Mouse (Mus musculus): ENCODE results near the gene Fam189a1.

DNA sequence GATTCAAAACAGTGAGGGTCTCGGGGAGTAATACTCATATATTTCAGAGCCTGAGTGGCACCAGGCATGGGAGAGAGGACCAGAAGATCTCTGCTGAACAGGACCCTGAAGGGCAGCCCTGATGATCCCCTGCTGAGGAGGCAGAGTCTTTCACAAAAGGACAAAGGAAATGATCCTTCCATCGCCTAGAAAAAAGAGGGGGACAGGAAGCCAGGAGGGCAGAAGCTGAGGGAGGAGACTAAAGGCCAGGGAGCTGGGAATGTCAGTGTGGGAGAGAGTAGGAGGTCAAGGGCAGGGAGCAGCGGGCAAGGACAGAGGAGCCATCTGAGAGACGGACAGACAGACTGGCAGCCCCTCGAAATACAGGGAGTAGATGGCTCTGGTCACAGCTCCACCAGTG lies 91.7 kb downstream of the Fam189a1 start:
- TF ChIP-seq CTCF (IDR thresholded peaks at IDR 0.05; ENCODE audit: borderline replicate concordance, insufficient read depth, low read depth, low read length) (no peak), POLR2A (IDR thresholded peaks at IDR 0.05; ENCODE audit: borderline replicate concordance, insufficient read depth, low read length) (no peak)
